8 mouse cellular contexts compared by ENCODE assay signal in the genomic region with DNA sequence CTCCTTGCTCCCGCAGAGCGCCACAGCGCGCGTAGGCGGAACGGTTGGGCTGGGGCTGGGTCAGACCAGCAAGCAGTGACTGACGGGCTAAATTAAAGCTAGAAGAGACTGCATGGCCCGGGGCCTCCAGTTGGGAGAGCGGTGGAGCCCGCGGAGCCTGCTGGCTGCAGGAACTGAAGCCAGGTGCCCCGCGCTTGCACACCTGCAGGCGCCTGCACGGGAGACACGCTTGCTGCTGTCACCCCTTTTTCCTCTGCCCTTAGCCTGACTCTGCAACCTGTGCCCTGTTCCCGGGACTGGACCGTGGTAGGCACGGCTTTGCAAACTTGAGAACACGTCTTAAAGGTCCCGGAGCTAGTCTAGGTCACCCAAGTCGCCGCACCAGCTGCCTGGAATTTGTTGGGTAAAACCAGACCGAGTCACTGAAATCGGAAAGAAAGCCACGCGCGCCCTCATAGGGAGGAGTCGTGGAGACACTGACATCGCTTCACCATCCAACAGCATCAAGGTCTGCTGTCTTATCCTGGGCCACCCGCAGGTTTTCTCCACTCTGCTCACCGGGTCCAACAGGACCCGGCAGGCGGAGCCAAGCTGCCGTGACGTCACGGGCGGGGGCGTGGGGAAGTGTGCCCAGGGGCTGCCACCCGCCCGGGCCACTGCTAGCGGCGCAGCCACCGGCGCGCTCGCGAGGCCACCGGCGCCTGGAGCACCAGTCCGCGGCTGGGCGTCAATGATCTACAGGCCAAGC. TPM values are rescaled to one million over a fixed set of nuclear protein-coding genes. Genes with fewer than 3 reads are reported as not detected.
DNase-seq lines count a peak whose midpoint lies in the region; ATAC-seq and TF ChIP-seq lines count a peak whose summit lies in the region.

Gene Sstr2, plus strand, starts transcription at position 671 of the 748 bp plus-strand sequence.

- DNase-seq in heart, adult 11 months, result peak; percentile 92
- DNase-seq in heart, adult 8-10 months (ENCODE audit: low spot score), result no peak
- DNase-seq in embryo, embryonic 10.5 days (ENCODE audit: low spot score), result peak; percentile 71
- DNase-seq in heart, adult 18-20 months, result peak; percentile 45 to 50
- peak; percentile 82 for DNase-seq in kidney, adult 18-20 months
- DNase-seq in limb, embryonic 14.5 days (ENCODE audit: low spot score), result peak; percentile 40
- peak; percentile 65 to 68 for DNase-seq in spleen, postnatal 36 days (ENCODE audit: low spot score in 2 of 2)

- peaks cover 15% of the 10 kb centered on the region for H3K4me1 ChIP-seq in limb, embryonic 14.5 days (ENCODE audit: control insufficient read depth, insufficient read depth, low read length)
- peaks cover 37% of the 10 kb centered on the region for H3K4me1 ChIP-seq in midbrain, embryonic 15.5 days

- TF ChIP-seq POLR2A in limb, embryonic 14.5 days (IDR thresholded peaks at IDR 0.05; ENCODE audit: borderline replicate concordance, extremely low read depth, insufficient read depth, insufficient read length), result no peak

- no peaks in the 10 kb centered on the region for H3K36me3 ChIP-seq in limb, embryonic 14.5 days (ENCODE audit: control insufficient read depth, insufficient read depth, low read length)
- no peaks in the 10 kb centered on the region for H3K36me3 ChIP-seq in midbrain, embryonic 15.5 days (replicated peaks)

- peak; percentile 58; the same call in 1 of the 2 replicates for ATAC-seq in limb, embryonic 14.5 days (ENCODE audit: low FRiP score, low read depth)
- ATAC-seq in midbrain, embryonic 15.5 days (replicated peaks), result peak; percentile 83

- peak within 1 kb of the TSS; percentile 74 for H3K4me2 ChIP-seq in limb, embryonic 14.5 days (replicated peaks; ENCODE audit: low read depth, low read length, severe bottlenecking)
- H3K4me2 ChIP-seq in midbrain, embryonic 15.5 days, result peak within 1 kb of the TSS; percentile 97

- peak within 1 kb of the TSS; percentile 46 for H3K4me3 ChIP-seq in limb, embryonic 14.5 days (replicated peaks; ENCODE audit: low read length)
- peak within 1 kb of the TSS; percentile 58 for H3K4me3 ChIP-seq in midbrain, embryonic 15.5 days

- peaks cover 33% of the 10 kb centered on the region for H3K27me3 ChIP-seq in limb, embryonic 14.5 days (ENCODE audit: control insufficient read depth, insufficient read depth, low read length)
- peaks cover 5% of the 10 kb centered on the region; the same call in 1 of the 2 replicates for H3K27me3 ChIP-seq in midbrain, embryonic 15.5 days (replicated peaks)

- no peaks in the 10 kb centered on the region for H3K9me3 ChIP-seq in limb, embryonic 14.5 days (ENCODE audit: control insufficient read depth, low read length)
- H3K9me3 ChIP-seq in midbrain, embryonic 15.5 days, result no peaks in the 10 kb centered on the region

- no peak within 1 kb of the TSS for H3K27ac ChIP-seq in limb, embryonic 14.5 days (replicated peaks; ENCODE audit: low read depth, low read length)
- H3K27ac ChIP-seq in midbrain, embryonic 15.5 days, result peak within 1 kb of the TSS; percentile 38; the same call in 1 of the 2 replicates

- WGBS in limb, embryonic 14.5 days, result under 1% methylated on average over 51 of the region's 54 CpGs
- WGBS in midbrain, embryonic 15.5 days, result under 1% methylated on average over 54 of the region's 54 CpGs

- H3K9ac ChIP-seq in limb, embryonic 14.5 days (ENCODE audit: low read depth, low read length, severe bottlenecking), result peak within 1 kb of the TSS; percentile 22
- H3K9ac ChIP-seq in midbrain, embryonic 15.5 days, result peak within 1 kb of the TSS; percentile 58

RNA-seq across cellular contexts. Expression of gene Sstr2, which starts in this region (rescaled TPM):
- total RNA-seq in heart, adult 8-10 months (2022), result not detected
- total RNA-seq in heart, adult 18-20 months (2021), result not detected
- 1.1 and 1.6 TPM in 2 replicates for polyA plus RNA-seq in limb, embryonic 14.5 days (2012; rRNA removed)
- 0.91 and 1.5 TPM in 2 replicates for polyA plus RNA-seq in limb, embryonic 14.5 days (2014; fragmentation: Nextera tagmentation; extraction: Ambion mirVana)
- 15.5 and 20.5 TPM in 2 replicates for polyA plus RNA-seq in midbrain, embryonic 15.5 days (2015; fragmentation: Nextera tagmentation; extraction: Ambion mirVana)

Comparison
In these comparisons a context has a peak if more than half of its experiments do, and no peak if none do; other contexts are left out.
1. Peak in DNase-seq in heart, adult 18-20 months; RNA of the gene not detected or under 1 TPM.